Mouse (Mus musculus) lung, adult 2 months (tissue): ENCODE results near the gene Ly6g5c.

Experiments used
- CTCF ChIP-seq: fragments of 200-500 bp; IDR thresholded peaks from 2 replicates; pipeline ENCODE4 v1.5.1; 2011; ENCODE audit warnings: mild to moderate bottlenecking, low read length, control low read depth; ENCODE audit not compliant: insufficient read depth
- POLR2A ChIP-seq: fragments of 200-500 bp; IDR thresholded peaks from 2 replicates; pipeline ENCODE4 v1.6.1; 2011; ENCODE audit warnings: low read depth, mild to moderate bottlenecking, control low read depth, low read length, borderline replicate concordance; ENCODE audit errors: extremely low read depth

DNA sequence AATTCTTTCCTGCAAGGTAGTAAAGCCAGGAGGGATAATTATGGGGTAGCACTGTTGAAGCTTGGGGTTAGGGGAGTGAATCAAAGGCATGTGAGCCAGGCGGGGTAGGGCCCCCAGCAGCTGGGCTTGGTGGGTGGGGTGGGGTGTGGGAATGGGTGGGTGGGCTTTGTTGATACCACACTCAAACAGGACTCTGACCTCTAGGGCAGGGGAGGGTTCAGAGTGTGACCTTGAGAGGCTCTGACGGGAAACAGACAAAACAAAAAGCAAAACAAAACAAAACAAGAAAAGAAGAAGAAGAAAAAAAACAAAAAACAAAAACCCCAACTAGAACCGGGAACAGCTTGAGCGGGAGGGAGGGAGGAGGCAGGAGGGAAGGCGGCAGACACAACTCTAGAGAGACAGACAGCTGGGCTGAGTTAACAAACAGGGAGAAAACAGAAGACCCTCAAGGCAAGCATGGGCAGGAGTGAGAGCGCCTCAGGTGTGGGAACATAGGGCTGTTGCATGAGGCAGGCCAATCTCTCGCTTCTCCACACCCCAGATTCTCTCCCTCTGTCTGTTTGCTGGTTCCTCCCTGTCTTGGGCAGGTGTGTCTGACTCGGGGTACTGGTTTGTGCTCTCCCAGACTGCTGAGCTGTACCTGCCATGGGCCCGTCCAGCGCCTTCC is 31.4 kb upstream of the Ly6g5c start, which contains the start of gene Ly6g6e:
- TF ChIP-seq CTCF (no peak), POLR2A (no peak)
